Mouse (Mus musculus): ENCODE data around the gene Fhod1.

Fhod1 gene

GRCm38 (mm10) chr8:105348450-105349095, 820 bp upstream of the Fhod1 start, which contains the start of gene Slc9a5:
Gene Slc9a5, plus strand, starts transcription at chr8:105348843.
- peak; percentile 53 for DNase-seq

GRCm38 (mm10) chr8:105346611-105347427, 934 bp downstream of the Fhod1 start:
- peak; percentile 55 for DNase-seq

- no peak for DNase-seq
Measured at GRCm38 (mm10) chr8:105345061-105345975, 2.4 kb downstream of the Fhod1 start.

GRCm38 (mm10) chr8:105343791-105344574, 3.8 kb downstream of the Fhod1 start:
- no peak for DNase-seq

GRCm38 (mm10) chr8:105342768-105343167, 5.0 kb downstream of the Fhod1 start:
- DNase-seq = no peak

- DNase-seq = no peak
Measured at GRCm38 (mm10) chr8:105341399-105341798, 6.4 kb downstream of the Fhod1 start.

- DNase-seq = no peak
Measured at GRCm38 (mm10) chr8:105339886-105340635, 7.7 kb downstream of the Fhod1 start.

GRCm38 (mm10) chr8:105338992-105339391, 8.8 kb downstream of the Fhod1 start:
- no peak for DNase-seq

GRCm38 (mm10) chr8:105336373-105337130, 11.2 kb downstream of the Fhod1 start:
- no peak for DNase-seq

- DNase-seq = no peak
Measured at GRCm38 (mm10) chr8:105332523-105332922, 15.2 kb downstream of the Fhod1 start.

- no peak for DNase-seq
Measured at GRCm38 (mm10) chr8:105331931-105332330, 15.8 kb downstream of the Fhod1 start.

GRCm38 (mm10) chr8:105331469-105331868, 16.3 kb downstream of the Fhod1 start:
- no peak for DNase-seq

- no peak for DNase-seq
Measured at GRCm38 (mm10) chr8:105330325-105330724, 17.4 kb downstream of the Fhod1 start.

GRCm38 (mm10) chr8:105326968-105327367, 20.8 kb downstream of the Fhod1 start:
- DNase-seq = no peak

GRCm38 (mm10) chr8:105326141-105326672, 21.5 kb downstream of the Fhod1 start, which contains the start of the genes Lrrc29 and Tmem208:
Gene Lrrc29, minus strand, starts transcription at chr8:105326278.
Gene Tmem208, plus strand, starts transcription at chr8:105326354.
- DNase-seq = peak; percentile 98

- DNase-seq = no peak
Measured at GRCm38 (mm10) chr8:105325641-105326093, 22.1 kb downstream of the Fhod1 start.

GRCm38 (mm10) chr8:105323183-105323582, 24.6 kb downstream of the Fhod1 start:
- no peak for DNase-seq

GRCm38 (mm10) chr8:105318662-105319190, 29.0 kb downstream of the Fhod1 start:
- no peak for DNase-seq

- DNase-seq = no peak
Measured at GRCm38 (mm10) chr8:105317941-105318340, 29.8 kb downstream of the Fhod1 start.

Data from right cerebral cortex, adult 18-20 months (tissue).